Mouse (Mus musculus): ENCODE measurements around the gene Atp6v0c.

DNA sequence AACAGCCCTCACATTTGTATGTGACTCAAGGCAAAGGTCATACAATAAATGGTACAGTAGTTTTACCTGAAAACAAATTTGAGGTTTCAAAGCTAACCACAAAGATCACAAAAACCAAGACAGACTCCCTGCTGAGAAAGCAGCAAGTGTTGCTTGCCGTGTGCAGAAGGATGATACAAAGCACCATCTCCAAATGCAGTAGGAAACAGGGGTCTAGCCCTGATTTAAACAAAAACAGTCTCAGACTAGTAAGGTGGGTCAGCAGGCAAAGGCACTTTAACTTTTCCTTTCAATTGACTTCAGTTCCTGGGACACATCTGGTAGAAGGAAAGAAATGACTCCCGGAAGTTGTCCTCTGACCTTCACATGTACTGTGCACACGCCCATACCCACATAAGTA lies 42.7 kb downstream of the Atp6v0c start:
- TF ChIP-seq MAFK (IDR thresholded peaks at IDR 0.05; ENCODE audit: borderline replicate concordance, low read depth, low read length) (no peak), E2F4 (IDR thresholded peaks at IDR 0.05; ENCODE audit: borderline replicate concordance, low read depth, low read length) (no peak)

Measured in MEL (cell line).